ENCODE assay signal across 12 mouse cellular contexts in genomic region chr5:53922149-53922904, GRCm38 (mm10).
A peak's percentile ranks its signal among the peaks of the same experiment; 100 is the strongest.
DNase-seq lines count a peak whose midpoint lies in the region; ATAC-seq and TF ChIP-seq lines count a peak whose summit lies in the region.
"Had no signal": no experiment of that assay in that cellular context is flagged by ENCODE, and none has a peak within 500 bp of the region (broad histone marks: within the 10 kb centered on the region; RNA-seq: fewer than 3 reads in every experiment).

No protein-coding gene starts in this region.

- peak; percentile 60 to 74 for DNase-seq in cerebellum, postnatal 10 days
- DNase-seq in cerebellum, adult 9-11 months = no peak
- DNase-seq in lung, postnatal 0 days (ENCODE audit: low spot score) = no peak
- no peak for DNase-seq in lung, postnatal 4 days
- peak; percentile 54 for DNase-seq in hindbrain, postnatal 0 days (ENCODE audit: low spot score)
- peak; percentile 68 for DNase-seq in retina, embryonic 14.5 days (ENCODE audit: low spot score)
- no peak for DNase-seq in thymus, postnatal 14 days
- no peak for DNase-seq in stomach, postnatal 0 days (ENCODE audit: low spot score)
- DNase-seq: cerebellum, adult 11 months; gastrocnemius, postnatal 36 days had no signal

- no peaks in the 10 kb centered on the region for H3K27me3 ChIP-seq in lung, postnatal 0 days (replicated peaks; ENCODE audit: insufficient read depth, low read length)
- no peaks in the 10 kb centered on the region for H3K27me3 ChIP-seq in hindbrain, postnatal 0 days (ENCODE audit: insufficient read depth, low read length)
- no peaks in the 10 kb centered on the region for H3K27me3 ChIP-seq in stomach, postnatal 0 days (ENCODE audit: control insufficient read depth, insufficient read depth, low read length)

- H3K9ac ChIP-seq in lung, postnatal 0 days (replicated peaks; ENCODE audit: low read depth) = no peak overlapping the region
- H3K9ac ChIP-seq in hindbrain, postnatal 0 days (replicated peaks; ENCODE audit: low read length) = no peak overlapping the region
- no peak overlapping the region for H3K9ac ChIP-seq in stomach, postnatal 0 days (ENCODE audit: low read length)

- no peak for TF ChIP-seq CTCF in lung, postnatal 0 days (IDR thresholded peaks at IDR 0.05)
- no peak for TF ChIP-seq CTCF in hindbrain, postnatal 0 days (IDR thresholded peaks at IDR 0.05; ENCODE audit: low read depth)
- TF ChIP-seq CTCF in stomach, postnatal 0 days (IDR thresholded peaks at IDR 0.05; ENCODE audit: low read depth) = no peak

- H3K4me1 ChIP-seq in lung, postnatal 0 days (ENCODE audit: insufficient read depth, low read depth, low read length) = no peaks in the 10 kb centered on the region
- H3K4me1 ChIP-seq in hindbrain, postnatal 0 days (ENCODE audit: insufficient read depth, low read length) = peaks cover 3% of the 10 kb centered on the region; the same call in 1 of the 2 replicates
- H3K4me1 ChIP-seq in stomach, postnatal 0 days (replicated peaks; ENCODE audit: control insufficient read depth, insufficient read depth) = no peaks in the 10 kb centered on the region

- no peak overlapping the region for H3K4me2 ChIP-seq in lung, postnatal 0 days (replicated peaks; ENCODE audit: low read depth, low read length)
- no peak overlapping the region for H3K4me2 ChIP-seq in hindbrain, postnatal 0 days (ENCODE audit: low read depth, low read length)
- H3K4me2 ChIP-seq in stomach, postnatal 0 days (replicated peaks; ENCODE audit: low read depth) = no peak overlapping the region
- H3K4me2 ChIP-seq: liver, embryonic 11.5 days had no signal

- TF ChIP-seq EP300 in lung, postnatal 0 days (IDR thresholded peaks at IDR 0.05) = no peak
- TF ChIP-seq EP300 in stomach, postnatal 0 days (optimal IDR thresholded peaks at IDR 0.05) = no peak

- H3K9me3 ChIP-seq in lung, postnatal 0 days (ENCODE audit: low read length) = no peaks in the 10 kb centered on the region
- no peaks in the 10 kb centered on the region for H3K9me3 ChIP-seq in hindbrain, postnatal 0 days (ENCODE audit: low read length)
- H3K9me3 ChIP-seq in stomach, postnatal 0 days (ENCODE audit: control insufficient read depth, low read length) = no peaks in the 10 kb centered on the region

- WGBS in lung, postnatal 0 days = 74% methylated on average over 10 of the region's 10 CpGs
- 42% methylated on average over 10 of the region's 10 CpGs for WGBS in hindbrain, postnatal 0 days
- WGBS in stomach, postnatal 0 days = 67% methylated on average over 10 of the region's 10 CpGs

- peak; percentile 12; the same call in 1 of the 2 replicates for ATAC-seq in lung, postnatal 0 days
- peak; percentile 66 for ATAC-seq in hindbrain, postnatal 0 days
- no peak for ATAC-seq in stomach, postnatal 0 days (ENCODE audit: low FRiP score, low TSS enrichment)
- ATAC-seq: inflammation-experienced regulatory T-cells, adult 6 months had no signal

- H3K27ac ChIP-seq in lung, postnatal 0 days (ENCODE audit: low read length) = no peak overlapping the region
- no peak overlapping the region for H3K27ac ChIP-seq in hindbrain, postnatal 0 days
- no peak overlapping the region for H3K27ac ChIP-seq in stomach, postnatal 0 days (replicated peaks)

- no peaks in the 10 kb centered on the region for H3K36me3 ChIP-seq in lung, postnatal 0 days (ENCODE audit: insufficient read depth, low read length)
- H3K36me3 ChIP-seq in hindbrain, postnatal 0 days (ENCODE audit: insufficient read depth, low read length) = no peaks in the 10 kb centered on the region
- H3K36me3 ChIP-seq in stomach, postnatal 0 days (ENCODE audit: control insufficient read depth, insufficient read depth, low read length) = no peaks in the 10 kb centered on the region

- no peak overlapping the region for H3K4me3 ChIP-seq in lung, postnatal 0 days (ENCODE audit: low read depth, low read length)
- H3K4me3 ChIP-seq in hindbrain, postnatal 0 days (ENCODE audit: low read length) = no peak overlapping the region
- no peak overlapping the region for H3K4me3 ChIP-seq in stomach, postnatal 0 days (ENCODE audit: low read depth, low read length)

Comparison
In these comparisons a context has a peak if more than half of its experiments do, and no peak if none do; other contexts are left out.
1. DNase-seq: peak in cerebellum, postnatal 10 days (2 of 2), hindbrain, postnatal 0 days (single experiment) and retina, embryonic 14.5 days (single experiment); none in cerebellum, adult 9-11 months (single experiment), lung, postnatal 0 days (single experiment), lung, postnatal 4 days (0 of 2), thymus, postnatal 14 days (single experiment) and stomach, postnatal 0 days (single experiment).